Mouse (Mus musculus): ENCODE measurements around the gene Fam117a.

The Fam117a gene

GRCm38 (mm10) chr11:95336568-95337128 is at the start of gene Fam117a:
Gene Fam117a, plus strand, starts transcription at chr11:95337018.
- no peak for DNase-seq (ENCODE audit: low read depth in 1 of 2, low spot score in 2 of 2)

- DNase-seq (ENCODE audit: low read depth in 1 of 2, low spot score in 2 of 2): peak; percentile 10 to 13
Observed at GRCm38 (mm10) chr11:95291998-95292397, 44.8 kb upstream of the Fam117a start.

- DNase-seq (ENCODE audit: low read depth in 1 of 2, low spot score in 2 of 2): peak; percentile 12 to 14
Observed at GRCm38 (mm10) chr11:95293017-95293624, 43.7 kb upstream of the Fam117a start.

- no peak for DNase-seq (ENCODE audit: low read depth in 1 of 2, low spot score in 2 of 2)
Observed at GRCm38 (mm10) chr11:95295736-95296135, 41.1 kb upstream of the Fam117a start.

- no peak for DNase-seq (ENCODE audit: low read depth in 1 of 2, low spot score in 2 of 2)
Observed at GRCm38 (mm10) chr11:95298146-95298545, 38.7 kb upstream of the Fam117a start.

GRCm38 (mm10) chr11:95299886-95300285 is 36.9 kb upstream of the Fam117a start:
- no peak for DNase-seq (ENCODE audit: low read depth in 1 of 2, low spot score in 2 of 2)

- no peak for DNase-seq (ENCODE audit: low read depth in 1 of 2, low spot score in 2 of 2)
Observed at GRCm38 (mm10) chr11:95301772-95302171, 35.0 kb upstream of the Fam117a start.

GRCm38 (mm10) chr11:95305600-95305999 is 31.2 kb upstream of the Fam117a start:
- DNase-seq (ENCODE audit: low read depth in 1 of 2, low spot score in 2 of 2): no peak

- DNase-seq (ENCODE audit: low read depth in 1 of 2, low spot score in 2 of 2): no peak
Observed at GRCm38 (mm10) chr11:95307526-95307925, 29.3 kb upstream of the Fam117a start.

GRCm38 (mm10) chr11:95309510-95310006 is 27.3 kb upstream of the Fam117a start:
- DNase-seq (ENCODE audit: low read depth in 1 of 2, low spot score in 2 of 2): peak; percentile 91 to 93

GRCm38 (mm10) chr11:95310007-95310647 is 26.7 kb upstream of the Fam117a start, which contains the start of gene Kat7:
Gene Kat7, minus strand, starts transcription at chr11:95310246.
- DNase-seq (ENCODE audit: low read depth in 1 of 2, low spot score in 2 of 2): peak; percentile 95 to 96

- DNase-seq (ENCODE audit: low read depth in 1 of 2, low spot score in 2 of 2): no peak
Observed at GRCm38 (mm10) chr11:95310648-95311424, 26.0 kb upstream of the Fam117a start.

GRCm38 (mm10) chr11:95311425-95311807 is 25.4 kb upstream of the Fam117a start:
- DNase-seq (ENCODE audit: low read depth in 1 of 2, low spot score in 2 of 2): no peak

GRCm38 (mm10) chr11:95315215-95315955 is 21.4 kb upstream of the Fam117a start:
- no peak for DNase-seq (ENCODE audit: low read depth in 1 of 2, low spot score in 2 of 2)

- DNase-seq (ENCODE audit: low read depth in 1 of 2, low spot score in 2 of 2): no peak
Observed at GRCm38 (mm10) chr11:95318116-95318515, 18.7 kb upstream of the Fam117a start.

GRCm38 (mm10) chr11:95319506-95319905 is 17.3 kb upstream of the Fam117a start:
- DNase-seq (ENCODE audit: low read depth in 1 of 2, low spot score in 2 of 2): no peak

GRCm38 (mm10) chr11:95320010-95320409 is 16.8 kb upstream of the Fam117a start:
- no peak for DNase-seq (ENCODE audit: low read depth in 1 of 2, low spot score in 2 of 2)

- DNase-seq (ENCODE audit: low read depth in 1 of 2, low spot score in 2 of 2): no peak
Observed at GRCm38 (mm10) chr11:95324181-95324580, 12.6 kb upstream of the Fam117a start.

GRCm38 (mm10) chr11:95325832-95326231 is 11.0 kb upstream of the Fam117a start:
- DNase-seq (ENCODE audit: low read depth in 1 of 2, low spot score in 2 of 2): no peak

GRCm38 (mm10) chr11:95326243-95326642 is 10.6 kb upstream of the Fam117a start:
- no peak for DNase-seq (ENCODE audit: low read depth in 1 of 2, low spot score in 2 of 2)

GRCm38 (mm10) chr11:95328629-95329028 is 8.2 kb upstream of the Fam117a start:
- DNase-seq (ENCODE audit: low read depth in 1 of 2, low spot score in 2 of 2): no peak
